Mouse (Mus musculus): ENCODE data around the gene Tmem144. TPM values are rescaled to one million over a fixed set of nuclear protein-coding genes. Genes with fewer than 3 reads are reported as not detected.

The Tmem144 gene
- polyA plus RNA-seq (2016; fragmentation: Nextera tagmentation; extraction: Ambion mirVana), result 1.9 and 3.3 TPM in 2 replicates

DNA sequence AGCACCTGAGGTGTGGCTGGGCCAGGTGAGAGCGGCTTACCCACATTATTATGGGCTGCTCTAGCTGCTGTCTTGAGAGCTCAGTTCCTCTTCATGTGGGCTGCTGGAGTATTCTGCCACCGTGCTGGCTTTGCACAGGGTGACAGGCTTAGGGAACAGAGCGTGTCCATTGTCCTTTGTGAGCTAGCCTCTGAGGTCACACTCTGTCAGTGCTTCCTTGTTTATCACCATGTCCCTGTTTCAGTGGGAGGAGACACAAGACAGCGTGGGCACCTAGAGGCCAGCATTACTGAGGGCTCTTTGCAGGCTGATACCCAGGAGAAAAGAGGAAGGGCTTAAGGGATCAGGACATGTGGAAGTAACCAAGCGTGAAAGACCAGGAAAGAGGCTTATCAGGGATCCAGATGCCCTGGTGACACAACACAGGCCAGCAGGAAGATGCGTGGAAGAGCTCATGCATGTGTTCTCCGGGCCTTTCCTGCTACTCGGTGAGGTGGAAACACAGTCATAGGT is at the start of gene Tmem144:
Tmem144 (minus strand) TSS at position 120 of the 513 bp plus-strand sequence.
- Histone ChIP-seq H3K36me3 (no peaks in the 10 kb centered on the region), H3K27me3 (ENCODE audit: insufficient read depth, poor library complexity, severe bottlenecking) (no peaks in the 10 kb centered on the region), H3K27ac (no peak within 1 kb of the TSS), H3K4me1 (replicated peaks) (peaks cover 8% of the 10 kb centered on the region), H3K4me3 (no peak within 1 kb of the TSS), H3K9me3 (no peaks in the 10 kb centered on the region)
- no peak for DNase-seq (ENCODE audit: low spot score)
- 56% methylated on average over 8 of the region's 8 CpGs for WGBS

- H3K27ac ChIP-seq, result no peak overlapping the region
- DNase-seq (ENCODE audit: low spot score), result no peak
- H3K9me3 ChIP-seq, result no peaks in the 10 kb centered on the region
- peaks cover 6% of the 10 kb centered on the region; the same call in 1 of the 2 replicates for H3K4me1 ChIP-seq (replicated peaks)
- WGBS, result 96% methylated on average over 4 of the region's 4 CpGs
- H3K27me3 ChIP-seq (ENCODE audit: insufficient read depth, poor library complexity, severe bottlenecking), result no peaks in the 10 kb centered on the region
- H3K36me3 ChIP-seq, result no peaks in the 10 kb centered on the region
- no peak overlapping the region for H3K4me3 ChIP-seq
Measured at GRCm38 (mm10) chr3:79901734-79902133, 49.2 kb upstream of the Tmem144 start.

DNA sequence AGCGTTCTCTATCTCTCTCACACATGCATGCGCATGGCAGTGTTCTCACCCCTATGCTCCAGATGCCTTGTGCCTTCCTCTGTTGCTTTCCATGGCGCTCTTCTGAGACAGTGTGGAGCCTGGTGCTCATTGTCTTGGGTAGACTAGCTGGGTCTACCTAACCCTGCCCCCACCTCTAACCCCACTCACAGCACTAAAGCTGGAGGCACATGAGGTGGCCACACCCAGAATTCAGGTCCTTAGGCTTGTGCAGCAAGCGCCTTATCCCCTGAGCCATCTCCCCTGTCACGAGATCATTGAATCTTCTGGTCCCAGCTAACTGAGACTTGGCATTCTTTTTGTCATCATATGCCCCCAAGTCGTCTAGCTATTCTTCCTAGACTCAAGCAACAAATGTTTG is 48.7 kb upstream of the Tmem144 start:
- WGBS, result 90% methylated on average over 6 of the region's 6 CpGs

GRCm38 (mm10) chr3:79900502-79900901 is 47.9 kb upstream of the Tmem144 start:
- DNase-seq (ENCODE audit: low spot score), result no peak
- no peaks in the 10 kb centered on the region for H3K36me3 ChIP-seq
- H3K9me3 ChIP-seq, result no peaks in the 10 kb centered on the region
- WGBS, result 100% methylated on average over 2 of the region's 2 CpGs
- H3K27me3 ChIP-seq (ENCODE audit: insufficient read depth, poor library complexity, severe bottlenecking), result no peaks in the 10 kb centered on the region
- H3K4me3 ChIP-seq, result no peak overlapping the region
- peaks cover 6% of the 10 kb centered on the region; the same call in 1 of the 2 replicates for H3K4me1 ChIP-seq (replicated peaks)
- no peak overlapping the region for H3K27ac ChIP-seq

More for the DNA sequence above, 48.7 kb upstream of the Tmem144 start:
- Histone ChIP-seq H3K4me1 (replicated peaks) (peaks cover 6% of the 10 kb centered on the region; the same call in 1 of the 2 replicates), H3K27ac (no peak overlapping the region), H3K36me3 (no peaks in the 10 kb centered on the region), H3K27me3 (ENCODE audit: insufficient read depth, poor library complexity, severe bottlenecking) (no peaks in the 10 kb centered on the region), H3K9me3 (no peaks in the 10 kb centered on the region), H3K4me3 (no peak overlapping the region)
- DNase-seq (ENCODE audit: low spot score), result no peak

DNA sequence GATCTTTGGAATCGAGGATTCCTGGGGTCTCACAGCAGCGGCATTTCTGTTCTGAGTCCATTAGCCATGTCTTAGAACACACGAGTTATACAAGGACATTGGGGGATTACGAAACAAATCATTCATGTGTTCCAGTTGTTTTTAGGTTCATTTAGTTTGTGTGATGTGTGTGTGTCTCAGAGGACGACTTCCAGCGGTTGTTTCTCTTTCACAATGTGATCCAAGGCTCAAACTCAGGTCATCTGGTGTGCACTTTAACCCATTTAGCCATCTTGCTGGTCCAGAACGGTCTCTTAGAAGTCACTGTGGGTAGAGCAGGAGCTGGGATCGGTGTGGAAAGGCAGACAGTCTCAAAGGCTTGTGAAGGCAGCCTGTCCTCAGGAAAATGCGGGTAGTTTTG is 47.3 kb upstream of the Tmem144 start:
- no peaks in the 10 kb centered on the region for H3K9me3 ChIP-seq
- no peaks in the 10 kb centered on the region for H3K36me3 ChIP-seq
- DNase-seq (ENCODE audit: low spot score), result no peak
- H3K27ac ChIP-seq, result no peak overlapping the region
- peaks cover 6% of the 10 kb centered on the region; the same call in 1 of the 2 replicates for H3K4me1 ChIP-seq (replicated peaks)
- no peak overlapping the region for H3K4me3 ChIP-seq
- WGBS, result 88% methylated on average over 9 of the region's 9 CpGs
- no peaks in the 10 kb centered on the region for H3K27me3 ChIP-seq (ENCODE audit: insufficient read depth, poor library complexity, severe bottlenecking)

- no peaks in the 10 kb centered on the region for H3K27me3 ChIP-seq (ENCODE audit: insufficient read depth, poor library complexity, severe bottlenecking)
- no peaks in the 10 kb centered on the region for H3K9me3 ChIP-seq
- DNase-seq (ENCODE audit: low spot score), result no peak
Measured at GRCm38 (mm10) chr3:79898514-79898913, 45.9 kb upstream of the Tmem144 start.

DNA sequence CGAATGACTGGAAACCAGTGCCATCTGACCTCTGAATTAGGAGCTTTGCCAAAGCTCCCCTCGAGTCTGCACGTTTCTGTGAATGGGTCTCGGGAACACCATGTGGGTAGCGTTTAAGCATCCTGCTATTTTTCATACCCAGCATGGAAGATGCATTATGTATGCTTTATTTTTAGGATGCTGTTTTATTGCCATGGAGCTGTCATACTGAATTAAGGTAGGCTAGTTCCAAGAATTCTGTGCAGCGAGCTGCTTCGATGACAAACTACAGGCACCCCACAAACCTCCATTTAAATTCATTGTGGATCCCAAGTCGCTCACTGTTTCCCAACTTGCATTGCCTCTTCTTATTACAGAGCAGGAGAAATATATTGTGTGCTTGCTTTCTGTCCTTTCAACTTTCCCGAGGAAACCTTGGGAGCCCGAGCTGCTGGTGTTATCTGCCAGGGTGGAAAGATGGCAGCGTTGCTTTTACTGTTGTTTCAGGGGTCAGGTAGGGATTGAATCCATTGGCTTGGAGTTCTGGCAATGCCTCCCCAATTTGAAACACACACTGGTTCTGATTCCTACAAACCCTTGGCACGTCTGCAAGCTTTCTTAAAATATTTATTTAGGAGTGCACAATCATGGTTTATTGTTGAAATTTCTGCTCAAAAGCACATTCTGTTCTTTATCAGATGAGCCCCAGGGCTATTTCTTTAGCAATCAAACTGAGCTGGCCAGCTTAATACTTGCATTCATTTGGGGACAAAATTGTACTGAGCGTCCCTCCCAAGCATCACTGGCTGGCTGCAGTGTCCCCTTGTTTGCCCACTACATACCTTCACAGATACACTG is 45.2 kb upstream of the Tmem144 start:
- Histone ChIP-seq H3K9me3 (no peaks in the 10 kb centered on the region), H3K4me3 (no peak overlapping the region), H3K27ac (no peak overlapping the region), H3K36me3 (no peaks in the 10 kb centered on the region), H3K27me3 (ENCODE audit: insufficient read depth, poor library complexity, severe bottlenecking) (no peaks in the 10 kb centered on the region), H3K4me1 (replicated peaks) (no peaks in the 10 kb centered on the region)
- no peak for DNase-seq (ENCODE audit: low spot score)
- WGBS, result 79% methylated on average over 13 of the region's 13 CpGs

More at GRCm38 (mm10) chr3:79898514-79898913, 45.9 kb upstream of the Tmem144 start:
- H3K36me3 ChIP-seq, result no peaks in the 10 kb centered on the region
- no peak overlapping the region for H3K27ac ChIP-seq
- H3K4me3 ChIP-seq, result no peak overlapping the region
- H3K4me1 ChIP-seq (replicated peaks), result 0 out of 2 replicates have a peak, but pooled peaks cover 2% of the 10 kb centered on the region

DNA sequence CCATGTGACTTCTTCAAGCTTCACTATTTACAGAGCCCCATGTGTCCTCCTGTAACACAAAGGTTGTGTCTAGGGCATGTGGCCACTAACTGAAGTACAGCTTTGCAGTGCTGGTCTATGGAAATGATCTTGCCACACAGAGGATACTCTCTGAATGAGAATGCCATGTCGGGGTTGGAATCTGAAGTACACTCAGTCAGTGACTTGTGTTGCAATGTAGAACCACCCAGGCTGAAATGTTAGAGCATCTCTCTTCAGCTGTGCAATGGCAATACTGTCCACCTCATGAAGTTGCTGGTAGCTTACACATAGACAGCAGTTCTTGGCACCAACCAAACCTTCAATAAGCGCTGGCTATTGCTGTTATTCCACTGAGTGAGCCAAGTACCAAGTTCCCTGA is 35.4 kb upstream of the Tmem144 start:
- WGBS, result 95% methylated on average over 2 of the region's 2 CpGs
- Histone ChIP-seq H3K9me3 (no peaks in the 10 kb centered on the region), H3K36me3 (no peaks in the 10 kb centered on the region), H3K27me3 (ENCODE audit: insufficient read depth, poor library complexity, severe bottlenecking) (no peaks in the 10 kb centered on the region), H3K4me3 (no peak overlapping the region), H3K4me1 (replicated peaks) (peaks cover 20% of the 10 kb centered on the region), H3K27ac (no peak overlapping the region)
- DNase-seq (ENCODE audit: low spot score), result no peak

DNA sequence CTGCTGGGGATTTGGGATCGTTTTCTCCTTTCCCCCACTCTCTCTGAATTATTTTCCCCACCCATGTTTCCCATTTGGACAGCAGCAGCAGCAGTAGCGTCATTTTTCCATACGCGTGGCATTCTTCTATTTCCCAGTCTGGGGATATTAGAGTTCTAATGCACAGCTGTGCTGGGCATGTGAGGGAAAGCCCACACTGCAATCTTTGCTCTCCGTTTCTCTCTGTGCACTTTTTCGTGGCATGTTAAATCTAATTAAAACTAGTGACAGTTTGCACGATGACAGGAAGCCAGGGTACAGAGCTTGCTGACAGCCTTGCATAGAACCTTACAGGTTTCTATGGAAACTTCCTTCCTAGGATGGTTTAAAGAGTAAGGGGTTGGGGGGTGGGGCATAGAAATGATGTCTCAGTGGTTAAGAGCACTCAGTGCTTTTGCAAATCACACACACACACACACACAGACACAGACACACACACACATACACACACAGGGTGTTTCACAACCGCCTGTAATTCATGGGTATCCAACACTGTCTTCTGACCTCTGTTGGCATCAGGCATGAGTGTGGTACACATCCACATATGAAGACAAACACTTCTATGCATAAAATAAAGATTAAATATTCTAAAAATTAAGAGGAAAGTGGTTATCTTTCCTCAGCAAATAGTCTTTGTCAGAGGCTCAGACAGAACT is 34.7 kb upstream of the Tmem144 start:
- 72% methylated on average over 8 of the region's 8 CpGs for WGBS
- no peaks in the 10 kb centered on the region for H3K36me3 ChIP-seq
- DNase-seq (ENCODE audit: low spot score), result no peak
- peaks cover 20% of the 10 kb centered on the region for H3K4me1 ChIP-seq (replicated peaks)
- no peaks in the 10 kb centered on the region for H3K27me3 ChIP-seq (ENCODE audit: insufficient read depth, poor library complexity, severe bottlenecking)
- no peaks in the 10 kb centered on the region for H3K9me3 ChIP-seq
- H3K4me3 ChIP-seq, result no peak overlapping the region
- 0 out of 2 replicates have a peak overlapping the region, but pooled peaks have one; percentile 12 for H3K27ac ChIP-seq

- WGBS, result 90% methylated on average over 23 of the region's 23 CpGs
- no peaks in the 10 kb centered on the region for H3K36me3 ChIP-seq
- H3K9me3 ChIP-seq, result no peaks in the 10 kb centered on the region
- H3K4me3 ChIP-seq, result no peak overlapping the region
- H3K27me3 ChIP-seq (ENCODE audit: insufficient read depth, poor library complexity, severe bottlenecking), result no peaks in the 10 kb centered on the region
- H3K27ac ChIP-seq, result peak overlapping the region; percentile 41; the same call in 1 of the 2 replicates
- DNase-seq (ENCODE audit: low spot score), result no peak
- H3K4me1 ChIP-seq (replicated peaks), result peaks cover 20% of the 10 kb centered on the region
Measured at GRCm38 (mm10) chr3:79886357-79887091, 34.0 kb upstream of the Tmem144 start.

- no peaks in the 10 kb centered on the region for H3K36me3 ChIP-seq
Measured at GRCm38 (mm10) chr3:79885686-79886356, 33.2 kb upstream of the Tmem144 start.

DNA sequence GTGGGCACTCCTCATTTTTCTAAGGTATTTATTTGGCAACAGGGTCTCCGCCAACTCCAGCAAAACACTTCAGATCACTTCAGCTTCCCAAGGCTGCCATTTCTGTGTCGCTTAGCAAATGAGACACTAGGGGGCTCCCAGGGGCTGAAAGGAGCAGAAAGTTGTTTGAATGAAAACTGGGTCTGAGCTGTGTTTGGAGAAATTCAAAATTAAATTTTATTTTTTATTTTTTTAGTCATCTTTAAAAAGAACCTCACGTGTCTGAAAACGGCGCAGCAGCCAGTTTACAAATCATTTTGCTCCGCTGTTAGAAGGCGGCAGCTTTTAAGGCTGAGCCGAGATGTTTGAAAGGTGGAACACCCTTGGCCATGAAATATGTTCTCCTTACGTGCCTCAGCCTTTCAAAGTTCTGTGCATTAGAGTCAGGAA is 32.2 kb upstream of the Tmem144 start:
- 56% methylated on average over 9 of the region's 9 CpGs for WGBS
- H3K27ac ChIP-seq, result 0 out of 2 replicates have a peak overlapping the region, but pooled peaks have one; percentile 29
- H3K9me3 ChIP-seq, result no peaks in the 10 kb centered on the region
- H3K4me3 ChIP-seq, result no peak overlapping the region
- no peaks in the 10 kb centered on the region for H3K27me3 ChIP-seq (ENCODE audit: insufficient read depth, poor library complexity, severe bottlenecking)
- peaks cover 20% of the 10 kb centered on the region for H3K4me1 ChIP-seq (replicated peaks)
- H3K36me3 ChIP-seq, result no peaks in the 10 kb centered on the region
- peak; percentile 55 for DNase-seq (ENCODE audit: low spot score)

More at GRCm38 (mm10) chr3:79885686-79886356, 33.2 kb upstream of the Tmem144 start:
- DNase-seq (ENCODE audit: low spot score), result peak; percentile 13
- H3K4me1 ChIP-seq (replicated peaks), result peaks cover 20% of the 10 kb centered on the region
- no peaks in the 10 kb centered on the region for H3K27me3 ChIP-seq (ENCODE audit: insufficient read depth, poor library complexity, severe bottlenecking)
- peak overlapping the region; percentile 13; the same call in 1 of the 2 replicates for H3K4me3 ChIP-seq
- WGBS, result 69% methylated on average over 19 of the region's 19 CpGs
- H3K27ac ChIP-seq, result peak overlapping the region; percentile 41
- H3K9me3 ChIP-seq, result no peaks in the 10 kb centered on the region

Measured in hindbrain, embryonic 10.5 days (tissue).